Mouse (Mus musculus) forebrain, embryonic 11.5 days (tissue): ENCODE measurements around the gene Zfp72. TPM values are rescaled to one million over a fixed set of nuclear protein-coding genes. Genes with fewer than 3 reads are reported as not detected.
A peak's percentile ranks its signal among the peaks of the same experiment; 100 is the strongest.

Source experiments
- ATAC-seq: fragments of 200-750 bp; cut with Nextera tagmentation; replicated peaks from 2 replicates; pipeline ENCODE4 v1.8.0; 2017; ENCODE audit warnings: moderate TSS enrichment; ENCODE audit not compliant: low FRiP score
- DNase-seq: peaks from one replicate; pipeline ENCODE4 v3.0.0-alpha.2; 2017; ENCODE audit warnings: low spot score
- H3K27ac ChIP-seq: fragments of 300-500 bp; sonication (generic); 2 replicates; pipeline ENCODE4 v1.5.1; 2014; ENCODE audit warnings: low read depth, low read length
- H3K27me3 ChIP-seq: fragments of 300-500 bp; sonication (generic); 2 replicates; pipeline ENCODE4 v1.6.1; 2014; ENCODE audit warnings: mild to moderate bottlenecking, low read length, mixed read lengths; ENCODE audit not compliant: control insufficient read depth, insufficient read depth
- H3K36me3 ChIP-seq: fragments of 300-500 bp; sonication (generic); 2 replicates; pipeline ENCODE4 v1.6.1; 2014; ENCODE audit warnings: mild to moderate bottlenecking, low read length, moderate library complexity, mixed read lengths; ENCODE audit not compliant: control insufficient read depth, insufficient read depth
- H3K4me1 ChIP-seq: fragments of 300-500 bp; sonication (generic); replicated peaks from 2 replicates; pipeline ENCODE4 v1.6.1; 2014; ENCODE audit warnings: low read length, mixed read lengths; ENCODE audit not compliant: control insufficient read depth, insufficient read depth
- H3K4me2 ChIP-seq: fragments of 300-500 bp; sonication (generic); 2 replicates; pipeline ENCODE4 v1.6.1; 2014; ENCODE audit warnings: low read depth, mild to moderate bottlenecking, low read length, moderate library complexity, mixed read lengths; ENCODE audit not compliant: severe bottlenecking
- H3K4me3 ChIP-seq: fragments of 300-500 bp; sonication (generic); 2 replicates; pipeline ENCODE4 v1.5.1; 2014; ENCODE audit warnings: low read depth, low read length
- H3K9ac ChIP-seq: fragments of 300-500 bp; sonication (generic); 2 replicates; pipeline ENCODE4 v1.6.1; 2014; ENCODE audit warnings: low read length
- H3K9me3 ChIP-seq: fragments of 300-500 bp; sonication (generic); 2 replicates; pipeline ENCODE4 v1.6.1; 2016; ENCODE audit warnings: low read length, mixed read lengths; ENCODE audit not compliant: control insufficient read depth
- WGBS: fragments of 180-500 bp; shearing (Covaris S2); extraction: QIAGEN DNeasy Blood & Tissue Kit; methylation state at CpG from one replicate; pipeline ENCODE4 v1.1.7; 2014; 5-methylcytosine and 5-hydroxymethylcytosine counted together
- polyA plus RNA-seq: library from polyadenylated mRNA; unstranded; fragments of >200 nt; fragmentation: Nextera tagmentation; extraction: Ambion mirVana; gene quantifications from 2 replicates; pipeline ENCODE4 v1.2.1, GENCODE M21; 2014

Zfp72 gene
- polyA plus RNA-seq, 1 experiment from 2014 or later, result 4.4 TPM

- Histone ChIP-seq H3K4me1 (no peaks in the 10 kb centered on the region), H3K9me3 (no peaks in the 10 kb centered on the region), H3K4me2 (no peak overlapping the region), H3K9ac (no peak overlapping the region), H3K27me3 (no peaks in the 10 kb centered on the region), H3K36me3 (no peaks in the 10 kb centered on the region; the same call in 1 of the 2 replicates), H3K4me3 (no peak overlapping the region), H3K27ac (no peak overlapping the region)
- ATAC-seq, result 0 out of 2 replicates have a peak, but pooled peaks have one; percentile 43
- no peak for DNase-seq
- 95% methylated on average over 13 of the region's 13 CpGs for WGBS
These were observed 27.3 kb downstream of the Zfp72 start for GRCm38 (mm10) chr13:74363176-74363858.

- H3K36me3 ChIP-seq, result no peaks in the 10 kb centered on the region; the same call in 1 of the 2 replicates
- no peak overlapping the region for H3K4me2 ChIP-seq
- no peaks in the 10 kb centered on the region for H3K9me3 ChIP-seq
- WGBS, result 81% methylated on average over 2 of the region's 2 CpGs
- no peak overlapping the region for H3K4me3 ChIP-seq
- ATAC-seq, result 0 out of 2 replicates have a peak, but pooled peaks have one; percentile 25
- no peaks in the 10 kb centered on the region for H3K4me1 ChIP-seq
- H3K27ac ChIP-seq, result no peak overlapping the region
- no peaks in the 10 kb centered on the region for H3K27me3 ChIP-seq
- H3K9ac ChIP-seq, result no peak overlapping the region
- DNase-seq, result no peak
These were observed 28.4 kb downstream of the Zfp72 start for GRCm38 (mm10) chr13:74362218-74362617.

- no peak overlapping the region for H3K4me3 ChIP-seq
- H3K9ac ChIP-seq, result no peak overlapping the region
- H3K27me3 ChIP-seq, result no peaks in the 10 kb centered on the region
- DNase-seq (no peak), ATAC-seq (no peak)
- no peaks in the 10 kb centered on the region for H3K4me1 ChIP-seq
- no peaks in the 10 kb centered on the region; the same call in 1 of the 2 replicates for H3K36me3 ChIP-seq
- no peak overlapping the region for H3K4me2 ChIP-seq
- no peak overlapping the region for H3K27ac ChIP-seq
- no peaks in the 10 kb centered on the region for H3K9me3 ChIP-seq
- 95% methylated on average over 13 of the region's 13 CpGs for WGBS
These were observed 34.1 kb downstream of the Zfp72 start for GRCm38 (mm10) chr13:74356491-74356890.

- 2% methylated on average over 15 of the region's 15 CpGs for WGBS
- H3K27ac ChIP-seq, result no peak overlapping the region
- H3K36me3 ChIP-seq, result no peaks in the 10 kb centered on the region
- DNase-seq, result no peak
- H3K4me1 ChIP-seq, result peaks cover 2% of the 10 kb centered on the region; the same call in 1 of the 2 replicates
- peak overlapping the region; percentile 61 for H3K4me3 ChIP-seq
- H3K4me2 ChIP-seq, result peak overlapping the region; percentile 82
- H3K9me3 ChIP-seq, result no peaks in the 10 kb centered on the region
- ATAC-seq, result no peak
- peak overlapping the region; percentile 73 for H3K9ac ChIP-seq
- H3K27me3 ChIP-seq, result no peaks in the 10 kb centered on the region
These were observed 40.2 kb downstream of the Zfp72 start for GRCm38 (mm10) chr13:74350435-74350906.

- ATAC-seq, result peak; percentile 99
- WGBS, result 2% methylated on average over 57 of the region's 57 CpGs
- Histone ChIP-seq H3K4me2 (peak within 1 kb of the TSS; percentile 82), H3K9ac (peak within 1 kb of the TSS; percentile 73), H3K27me3 (no peaks in the 10 kb centered on the region), H3K4me3 (peak within 1 kb of the TSS; percentile 61), H3K4me1 (peaks cover 2% of the 10 kb centered on the region; the same call in 1 of the 2 replicates), H3K9me3 (no peaks in the 10 kb centered on the region), H3K27ac (no peak within 1 kb of the TSS), H3K36me3 (no peaks in the 10 kb centered on the region)
- DNase-seq, result peak; percentile 99
These were observed 40.8 kb downstream of the Zfp72 start, which contains the start of the genes Sdha and Ccdc127 for GRCm38 (mm10) chr13:74349566-74350434. TSS of gene Sdha (minus strand) at chr13:74350280. TSS of gene Ccdc127 (plus strand) at chr13:74350309.

GRCm38 (mm10) chr13:74341036-74341435 lies 49.6 kb downstream of the Zfp72 start:
- H3K4me3 ChIP-seq, result no peak overlapping the region
- H3K4me2 ChIP-seq, result no peak overlapping the region
- no peak overlapping the region for H3K9ac ChIP-seq
- WGBS, result 53% methylated on average over 3 of the region's 3 CpGs
- H3K4me1 ChIP-seq, result no peaks in the 10 kb centered on the region
- peaks cover 6% of the 10 kb centered on the region for H3K36me3 ChIP-seq
- DNase-seq (no peak), ATAC-seq (no peak)
- no peaks in the 10 kb centered on the region for H3K27me3 ChIP-seq
- H3K9me3 ChIP-seq, result no peaks in the 10 kb centered on the region
- H3K27ac ChIP-seq, result no peak overlapping the region

GRCm38 (mm10) chr13:74329321-74329720 lies 61.3 kb downstream of the Zfp72 start:
- no peak overlapping the region for H3K4me3 ChIP-seq
- peaks cover 9% of the 10 kb centered on the region; the same call in 1 of the 2 replicates for H3K36me3 ChIP-seq
- H3K27me3 ChIP-seq, result no peaks in the 10 kb centered on the region
- no peaks in the 10 kb centered on the region for H3K9me3 ChIP-seq
- no peak overlapping the region for H3K27ac ChIP-seq
- no peak for ATAC-seq
- H3K4me1 ChIP-seq, result no peaks in the 10 kb centered on the region
- no peak overlapping the region for H3K4me2 ChIP-seq
- H3K9ac ChIP-seq, result no peak overlapping the region
- DNase-seq, result no peak
